Mouse (Mus musculus) layer of hippocampus, adult 9-11 months (tissue): ENCODE measurements around the gene Rad17.

Experiments
- DNase-seq: peaks from one replicate; pipeline ENCODE4 v3.0.0; 2022

Gene Rad17

DNA sequence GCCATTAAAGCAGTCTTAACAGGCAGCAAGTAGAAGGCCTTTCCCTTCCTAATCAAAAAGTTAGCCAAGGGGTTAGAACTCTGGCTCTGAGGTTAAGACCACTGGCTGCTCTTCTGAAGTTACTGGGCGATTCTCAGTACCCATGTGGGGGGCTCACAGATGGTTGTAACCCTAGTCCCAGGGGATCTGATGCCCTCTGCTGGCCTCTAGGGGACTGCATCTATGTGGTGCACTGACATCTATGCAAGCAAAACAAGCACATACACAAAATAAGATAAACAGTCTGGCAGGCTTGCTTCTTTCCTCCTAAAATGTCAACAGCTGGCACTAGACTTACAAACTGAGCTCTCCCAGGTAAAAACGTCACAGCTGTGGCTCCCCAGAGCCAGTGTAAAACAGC lies 37.9 kb downstream of the Rad17 start:
- no peak for DNase-seq

GRCm38 (mm10) chr13:100612251-100612650 lies 38.6 kb downstream of the Rad17 start:
- DNase-seq = no peak

DNA sequence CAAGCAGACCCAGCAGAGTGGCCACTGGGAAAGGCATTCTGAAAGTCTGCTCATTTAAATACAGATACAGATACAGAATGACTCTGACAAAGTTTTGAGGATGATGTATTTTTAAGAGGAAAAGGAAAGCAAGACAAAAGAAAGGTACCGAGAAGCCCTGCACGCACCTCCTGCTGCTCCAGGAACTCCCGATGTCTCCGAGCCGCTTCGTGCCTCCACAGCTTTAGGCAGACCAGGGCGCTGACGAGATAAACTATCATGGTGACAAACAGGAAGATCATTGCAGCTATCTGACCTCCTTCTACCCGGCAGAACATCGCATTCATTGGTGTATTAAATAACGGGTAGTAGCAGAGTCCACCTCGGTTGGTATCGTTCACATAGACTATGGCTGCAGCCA lies 39.6 kb downstream of the Rad17 start:
- no peak for DNase-seq

DNA sequence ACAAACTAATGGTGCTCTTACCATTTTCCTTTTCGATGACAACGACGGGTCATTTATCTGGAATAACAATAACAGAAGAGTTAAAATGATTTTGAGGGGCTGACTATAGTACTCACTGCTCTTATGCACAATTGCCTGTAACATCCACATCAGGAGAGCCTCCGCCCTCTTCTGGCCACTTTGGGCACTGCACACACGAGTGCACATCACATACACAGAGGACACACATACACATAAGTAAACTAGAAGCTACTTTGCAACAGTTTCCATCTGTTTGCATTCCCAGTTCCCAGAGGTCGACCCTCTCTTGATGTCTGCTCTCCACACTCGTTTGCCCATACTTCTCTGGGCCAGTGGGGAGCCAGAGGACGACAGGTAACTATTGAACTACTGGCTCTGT lies 43.1 kb downstream of the Rad17 start:
- no peak for DNase-seq

DNA sequence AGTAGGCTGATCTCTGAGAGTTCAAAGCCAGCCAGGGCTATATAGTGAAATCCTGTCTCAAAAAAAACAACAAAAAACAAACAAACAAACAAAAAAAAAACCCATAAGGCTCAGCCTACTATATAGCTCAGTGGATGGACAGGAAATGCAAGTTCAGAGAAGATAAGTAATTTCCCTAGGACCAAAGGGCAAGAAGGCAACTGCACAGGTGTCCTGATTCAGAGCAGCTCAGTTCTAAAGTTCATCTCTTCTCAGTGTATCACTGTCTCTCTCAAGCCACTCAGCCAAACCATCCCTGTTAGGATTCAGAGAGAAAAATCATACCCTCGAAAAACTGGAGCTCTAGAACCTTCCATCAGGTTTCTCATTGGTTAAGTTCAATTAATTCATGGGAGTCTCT lies 45.0 kb downstream of the Rad17 start:
- no peak for DNase-seq

- DNase-seq = no peak
Observed at GRCm38 (mm10) chr13:100603738-100604095, 47.1 kb downstream of the Rad17 start.

DNA sequence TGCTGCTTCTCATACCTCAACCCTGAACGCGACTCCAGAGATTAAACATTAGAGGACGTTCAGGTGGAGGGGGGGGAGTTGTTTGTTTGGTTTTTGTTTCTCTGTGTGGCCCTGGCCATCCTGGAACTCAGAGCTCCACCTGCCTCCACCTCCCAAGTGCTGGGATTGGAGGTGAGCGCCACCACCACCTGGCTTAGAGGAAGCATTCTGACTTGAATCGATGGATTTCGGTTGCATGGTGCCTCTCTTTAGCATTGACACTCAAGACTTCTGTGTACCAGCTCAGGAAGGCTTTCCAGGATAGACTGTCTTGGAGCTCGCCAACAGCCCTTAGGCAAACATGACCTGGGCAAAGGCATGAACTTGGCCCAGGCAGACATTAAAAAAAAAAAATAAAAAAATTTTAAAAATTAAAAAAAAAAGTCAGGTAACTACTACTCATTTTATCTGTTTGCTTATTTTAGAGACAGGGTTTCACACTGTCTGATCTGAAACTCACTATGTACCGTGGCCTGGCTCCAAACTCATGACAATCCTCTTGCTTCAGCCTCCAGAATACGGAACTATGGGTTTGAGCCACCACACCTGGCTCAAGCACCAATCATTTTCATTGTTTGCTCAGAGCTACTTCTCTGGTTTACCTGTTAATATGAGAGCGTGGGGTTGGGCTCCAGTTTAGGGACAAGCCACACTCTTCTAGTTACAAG lies 47.7 kb downstream of the Rad17 start:
- DNase-seq = no peak

DNA sequence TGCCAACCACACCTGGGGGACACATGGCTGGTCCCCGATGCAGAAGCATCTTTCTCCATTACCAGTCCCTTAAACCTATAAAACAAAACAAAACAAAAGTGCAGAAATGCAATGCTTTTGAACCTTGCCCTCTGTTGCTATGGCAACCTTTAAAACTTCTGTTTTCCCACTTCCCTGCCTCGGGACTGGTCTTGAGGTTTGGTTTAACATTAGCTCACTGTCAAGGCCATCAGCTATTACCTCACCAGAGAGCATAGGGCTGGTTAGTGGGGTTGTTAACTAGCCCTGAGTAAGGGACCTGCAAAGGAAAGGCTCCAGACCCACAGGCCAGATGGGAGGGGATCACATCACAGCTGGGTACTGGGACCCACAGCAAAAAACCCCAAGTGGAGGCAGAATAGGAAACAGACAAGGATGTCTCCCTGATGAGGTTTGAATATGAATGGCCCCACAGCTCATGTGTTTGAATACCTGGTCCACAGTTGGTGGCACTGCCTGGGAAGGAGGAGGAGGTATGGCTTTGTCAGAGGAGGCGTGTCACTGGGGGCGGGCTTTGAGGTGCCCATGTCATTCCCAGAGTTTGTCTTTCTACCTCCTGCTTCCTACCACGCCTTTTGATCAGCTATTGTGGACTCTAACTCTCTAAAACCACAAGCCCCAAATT lies 48.5 kb downstream of the Rad17 start:
- DNase-seq = no peak

DNA sequence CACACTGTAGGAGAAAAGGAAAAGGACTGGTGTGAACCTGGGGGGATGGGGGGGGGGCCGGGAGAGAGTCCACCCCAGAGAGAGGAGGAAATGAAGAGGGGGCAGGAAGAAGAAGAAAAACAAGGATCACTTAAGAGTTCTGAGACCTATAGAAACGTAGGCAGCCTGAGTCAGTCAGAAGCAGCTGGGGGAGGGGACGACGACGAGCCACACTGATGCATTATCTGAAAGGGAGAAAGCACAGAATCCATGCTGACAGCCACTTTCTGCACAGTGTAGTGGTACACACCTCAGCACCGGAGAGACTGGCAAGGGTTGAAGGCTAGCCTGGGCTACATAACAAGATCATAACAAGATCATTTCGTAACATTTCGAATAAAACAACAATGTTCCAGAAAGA lies 49.8 kb downstream of the Rad17 start:
- DNase-seq = no peak

- DNase-seq = no peak
Observed at GRCm38 (mm10) chr13:100600317-100600716, 50.5 kb downstream of the Rad17 start.

- DNase-seq = no peak
Observed at GRCm38 (mm10) chr13:100597284-100597683, 53.6 kb downstream of the Rad17 start.

- no peak for DNase-seq
Observed at GRCm38 (mm10) chr13:100595552-100595885, 55.3 kb downstream of the Rad17 start.

GRCm38 (mm10) chr13:100594838-100595551 lies 55.9 kb downstream of the Rad17 start:
- no peak for DNase-seq

DNA sequence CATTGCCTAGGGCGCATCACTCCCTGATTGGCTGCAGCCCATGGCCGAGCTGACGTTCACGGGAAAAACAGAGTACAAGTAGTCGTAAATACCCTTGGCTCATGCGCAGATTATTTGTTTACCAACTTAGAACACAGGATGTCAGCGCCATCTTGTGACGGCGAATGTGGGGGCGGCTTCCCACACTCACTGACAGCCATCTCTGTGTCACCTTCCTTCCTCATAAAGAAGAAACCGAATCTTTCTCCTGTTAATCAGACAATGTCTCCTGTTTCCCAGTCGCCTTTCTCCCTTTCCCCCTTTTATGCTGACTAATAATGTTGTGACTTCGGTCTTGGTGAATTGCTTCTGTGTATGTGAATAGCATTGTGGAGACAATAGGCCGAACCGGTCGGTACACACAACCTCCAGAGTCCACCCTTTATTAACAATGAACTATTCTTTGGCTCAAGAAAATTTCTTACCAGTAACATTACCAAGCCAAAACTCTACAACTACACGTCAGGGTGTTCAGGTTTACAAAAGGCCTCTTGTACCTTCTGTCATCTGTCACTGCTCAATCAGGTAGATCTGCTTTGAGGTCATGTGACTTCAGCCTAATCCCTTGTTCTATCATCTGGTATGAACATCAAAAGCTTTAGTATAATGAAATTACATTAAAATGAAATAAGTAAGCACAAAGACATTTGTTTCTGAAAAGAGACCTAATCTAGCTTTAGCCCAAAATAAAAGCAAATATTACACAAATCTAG lies 56.6 kb downstream of the Rad17 start:
- DNase-seq = peak; percentile 74

DNA sequence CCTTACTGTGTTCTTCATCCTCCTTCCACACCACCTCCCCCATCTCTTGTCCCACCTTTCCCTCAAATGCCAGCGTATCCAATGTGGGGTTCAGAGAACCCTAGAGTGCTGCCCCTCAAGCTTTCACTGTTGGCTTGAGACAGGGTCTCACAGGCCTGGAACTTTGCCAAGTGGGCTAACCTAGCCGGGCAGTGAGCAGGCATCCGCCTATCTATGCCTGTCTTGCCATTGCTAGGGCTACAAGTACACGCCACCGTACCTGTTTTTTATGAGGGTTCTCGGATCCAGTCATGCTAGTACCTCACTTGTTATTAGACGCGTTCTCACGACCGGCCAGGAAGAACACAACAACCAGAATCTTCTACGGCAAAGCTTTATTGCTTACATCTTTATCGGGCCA lies 62.2 kb downstream of the Rad17 start:
- DNase-seq = no peak

GRCm38 (mm10) chr13:100582144-100582543 lies 68.7 kb downstream of the Rad17 start:
- no peak for DNase-seq

DNA sequence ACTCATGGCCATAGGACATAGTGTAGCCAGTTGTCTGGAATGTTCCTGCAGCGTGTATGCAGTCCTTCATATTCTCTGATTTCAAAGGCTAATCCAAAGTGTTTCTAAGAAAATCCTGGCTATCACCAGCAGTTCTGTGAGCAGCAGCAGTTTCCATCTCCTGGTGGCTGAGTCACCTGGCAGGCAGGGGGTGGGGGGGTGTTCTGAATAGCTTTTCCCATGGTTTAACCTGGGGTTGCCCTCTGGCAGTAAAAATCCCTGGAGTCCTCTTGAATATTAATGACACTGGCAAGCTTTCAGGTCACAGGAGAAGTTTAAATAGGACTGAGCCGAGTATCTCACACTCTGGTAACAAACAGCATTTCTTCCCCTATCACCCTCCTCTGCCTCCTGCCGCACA lies 69.2 kb downstream of the Rad17 start:
- DNase-seq = no peak

DNA sequence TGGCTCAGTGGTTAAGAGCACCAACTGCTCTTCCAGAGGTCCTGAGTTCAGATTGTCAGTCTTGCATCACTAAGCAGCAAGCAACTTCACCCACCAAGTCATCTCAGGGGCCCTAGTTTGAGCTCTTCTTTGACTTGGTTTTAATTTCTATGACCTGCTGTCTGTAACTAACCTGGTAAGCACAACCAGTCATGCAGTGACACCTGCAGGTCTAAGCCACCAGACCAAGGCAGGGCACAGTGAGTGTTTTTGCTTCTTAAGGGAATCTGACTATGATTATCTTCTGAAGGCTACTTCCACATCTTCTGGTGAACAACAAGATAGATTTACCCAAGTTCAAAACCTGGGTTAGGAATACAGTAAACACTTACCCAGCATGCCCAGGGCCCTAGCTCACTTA lies 70.9 kb downstream of the Rad17 start:
- no peak for DNase-seq

DNA sequence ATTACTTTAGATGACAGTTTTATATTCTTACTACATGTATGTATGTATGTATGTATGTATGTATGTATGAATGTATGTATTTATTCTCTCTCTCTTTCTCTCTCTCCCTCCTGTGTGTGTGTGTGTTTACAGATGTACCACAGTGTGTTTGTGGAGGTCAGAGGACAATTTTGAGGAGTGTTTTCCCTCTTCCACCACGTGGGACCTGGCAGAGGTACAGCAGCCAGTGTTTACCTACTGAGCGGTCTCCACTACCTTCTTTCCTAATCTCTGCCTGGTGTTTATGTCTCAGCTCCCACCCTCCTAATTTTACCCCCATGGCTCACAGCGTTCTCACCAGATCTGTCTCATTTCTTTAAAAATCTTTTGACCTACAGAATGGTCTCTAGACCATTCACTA lies 71.6 kb downstream of the Rad17 start:
- DNase-seq = no peak

- DNase-seq = no peak
Observed at GRCm38 (mm10) chr13:100575950-100576349, 74.9 kb downstream of the Rad17 start.

GRCm38 (mm10) chr13:100570713-100571112 lies 80.1 kb downstream of the Rad17 start:
- no peak for DNase-seq

DNA sequence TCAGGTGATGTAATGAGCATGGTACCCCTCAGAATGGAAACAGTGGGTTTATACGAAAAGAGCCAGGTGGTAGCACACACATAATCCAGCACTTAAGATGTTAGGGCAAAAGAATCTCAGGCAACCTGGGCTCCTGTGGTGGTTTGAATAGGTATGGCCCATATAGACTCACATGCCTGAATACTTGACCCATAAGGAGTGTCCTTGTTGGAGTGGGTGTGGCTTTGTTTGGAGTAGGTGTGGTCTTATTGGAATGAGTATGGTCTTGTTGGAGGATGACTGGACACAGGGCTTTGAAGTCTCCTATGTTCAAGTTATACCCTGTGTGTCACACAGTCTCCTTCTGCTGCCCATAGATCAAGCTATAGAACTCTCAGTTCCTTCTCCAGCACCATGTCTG lies 82.5 kb downstream of the Rad17 start:
- DNase-seq = no peak
